Mouse (Mus musculus) yolk sac, embryonic 10.5 days (tissue): ENCODE measurements around the gene Gm3532.
"Not testable (repeated sequence)": the region's sequence is repeated elsewhere in the genome, so short reads cannot be mapped to it uniquely, and the experiment has no call there.

ENCODE experiments used
- DNase-seq: peaks from one replicate; pipeline ENCODE4 v3.0.0-alpha.2; 2017; ENCODE audit warnings: low spot score

Gene Gm3532

DNA sequence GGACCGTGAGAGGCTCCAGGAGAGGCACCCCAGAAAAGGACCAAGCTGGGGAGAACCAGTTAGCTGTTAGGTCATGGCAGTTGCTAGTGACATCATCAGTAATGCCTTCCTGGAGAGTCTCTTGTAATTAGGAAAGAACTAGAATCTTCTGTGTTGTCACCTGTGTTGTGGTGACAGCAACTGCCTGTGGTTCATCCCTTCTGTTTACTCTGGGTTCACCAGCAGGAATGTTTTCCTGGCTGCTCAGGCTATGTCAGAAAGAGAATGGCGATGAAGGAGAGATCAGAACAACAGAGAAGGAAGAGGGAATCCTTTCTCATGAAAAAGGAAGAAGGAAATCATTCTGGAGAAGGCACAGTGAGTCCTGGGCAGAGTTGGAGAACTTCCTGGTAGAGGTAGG lies at the start of gene Gm3532:
Gm3532 (plus strand) TSS at position 301 of the 400 bp plus-strand sequence.
- not testable (repeated sequence) for DNase-seq

DNA sequence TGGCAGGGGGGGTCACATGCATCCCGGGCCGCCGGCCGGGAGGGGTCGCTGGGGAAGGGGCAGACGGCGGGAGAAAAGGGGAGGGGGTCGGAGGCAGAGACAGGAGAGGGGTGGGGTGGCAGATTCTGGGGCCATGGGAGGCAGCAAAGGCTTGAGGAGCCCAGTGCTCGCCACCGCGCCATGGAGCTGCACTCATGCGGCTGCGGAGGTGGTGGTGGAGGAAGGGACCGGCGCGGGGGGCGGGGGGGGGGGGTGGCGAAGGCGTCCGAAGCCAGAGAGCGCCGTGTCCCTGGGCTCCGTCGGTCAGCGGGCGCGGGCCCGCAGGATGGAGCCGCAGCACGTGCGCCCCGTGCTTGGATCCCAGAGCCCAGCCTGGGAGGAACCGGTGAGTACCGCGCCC lies 36.9 kb upstream of the Gm3532 start, which contains the start of gene Gm3488:
Gm3488 (plus strand) TSS at position 301 of the 400 bp plus-strand sequence.
- not testable (repeated sequence) for DNase-seq
